Mouse (Mus musculus) CH12.LX (cell line): ENCODE data around the gene Drg2. TPM values are rescaled to one million over a fixed set of nuclear protein-coding genes. Genes with fewer than 3 reads are reported as not detected.

ENCODE experiments used
- DNase-seq: peaks from one replicate; pipeline ENCODE4 v3.0.0-alpha.2; 2013; ENCODE audit errors: extremely low read depth
- H3K27ac ChIP-seq: 2 replicates; pipeline ENCODE4 v1.5.1; 2012; ENCODE audit warnings: low read depth, mild to moderate bottlenecking, control low read depth, moderate library complexity; ENCODE audit not compliant: insufficient read depth
- H3K27me3 ChIP-seq: replicated peaks from 2 replicates; pipeline ENCODE3; 2012; ENCODE audit warnings: inconsistent platforms
- H3K36me3 ChIP-seq, 2 experiments: replicated peaks in 1 of 2; 2 replicates each; pipeline versions ENCODE3 to v1.6.1; 2012; ENCODE audit warnings: inconsistent platforms in 1 of 2, low read length in 1 of 2, mild to moderate bottlenecking in 1 of 2, mixed read lengths in 1 of 2, moderate library complexity in 1 of 2; ENCODE audit not compliant: control insufficient read depth in 1 of 2, insufficient read depth in 1 of 2
- H3K4me1 ChIP-seq, 2 experiments: 2 replicates each; pipeline ENCODE4 v1.6.1; 2012; ENCODE audit warnings: inconsistent platforms in 1 of 2, moderate library complexity in 1 of 2; ENCODE audit not compliant: insufficient read depth in 2 of 2, control insufficient read depth in 1 of 2
- H3K4me2 ChIP-seq: 2 replicates; pipeline ENCODE4 v1.6.1; 2012; ENCODE audit warnings: low read depth, mild to moderate bottlenecking, control low read depth; ENCODE audit not compliant: poor library complexity, insufficient read depth, severe bottlenecking
- H3K4me3 ChIP-seq, 3 experiments: fragments of 150-350 bp in 1 of 3; sonication (generic) in 1 of 3; replicated peaks in 1 of 3; 2 replicates each; pipeline versions ENCODE3 to v1.5.1; 2011 to 2012; ENCODE audit warnings: low read depth in 2 of 3, low read length in 2 of 3, mild to moderate bottlenecking in 2 of 3, moderate library complexity in 2 of 3, control low read depth in 1 of 3, improper control_type of control experiment in 1 of 3, inconsistent platforms in 1 of 3, mixed read lengths in 1 of 3; ENCODE audit not compliant: poor library complexity in 1 of 3
- H3K79me2 ChIP-seq: replicated peaks from 2 replicates; pipeline ENCODE4 v1.6.1; 2012; ENCODE audit warnings: mild to moderate bottlenecking, moderate library complexity; ENCODE audit not compliant: control insufficient read depth, poor library complexity, insufficient read depth, severe bottlenecking; ENCODE audit errors: extremely low read depth
- H3K9ac ChIP-seq: 2 replicates; pipeline ENCODE4 v1.6.1; 2012; ENCODE audit warnings: low read depth, mild to moderate bottlenecking, control low read depth, moderate library complexity; ENCODE audit not compliant: insufficient read depth
- H3K9me3 ChIP-seq: replicated peaks from 2 replicates; pipeline ENCODE3; 2012; ENCODE audit warnings: low read length, inconsistent platforms, mixed read lengths
- BHLHE40 ChIP-seq: IDR thresholded peaks from 2 replicates; pipeline ENCODE4 v1.6.1; 2011; ENCODE audit warnings: mild to moderate bottlenecking, low read depth, low read length, improper control_type of control experiment
- CHD2 ChIP-seq: IDR thresholded peaks from 2 replicates; pipeline ENCODE4 v1.6.1; 2011; ENCODE audit warnings: low read length, improper control_type of control experiment
- CTCF ChIP-seq, 2 experiments: IDR thresholded peaks in 1 of 2; conservative IDR thresholded peaks in 1 of 2; 2 replicates each; pipeline ENCODE4 v1.5.1; 2011 to 2012; ENCODE audit warnings: low read depth in 2 of 2, low read length in 2 of 2, improper control_type of control experiment in 1 of 2, inconsistent platforms in 1 of 2, mild to moderate bottlenecking in 1 of 2, moderate library complexity in 1 of 2
- E2F4 ChIP-seq: IDR thresholded peaks from 2 replicates; pipeline ENCODE4 v1.6.1; 2011; ENCODE audit warnings: low read depth, low read length, improper control_type of control experiment; ENCODE audit not compliant: insufficient replicate concordance
- EP300 ChIP-seq: IDR thresholded peaks from 2 replicates; pipeline ENCODE4 v1.6.1; 2011; ENCODE audit warnings: low read length, improper control_type of control experiment
- ETS1 ChIP-seq: conservative IDR thresholded peaks from 2 replicates; pipeline ENCODE4 v1.6.1; 2012; ENCODE audit warnings: low read depth, mild to moderate bottlenecking, inconsistent platforms, low read length, improper control_type of control experiment, moderate library complexity
- GABPA ChIP-seq: IDR thresholded peaks from 2 replicates; pipeline ENCODE4 v1.6.1; 2012; ENCODE audit warnings: low read depth, low read length, improper control_type of control experiment, inconsistent platforms; ENCODE audit not compliant: insufficient replicate concordance
- IRF4 ChIP-seq: IDR thresholded peaks from 2 replicates; pipeline ENCODE4 v1.6.1; 2014; ENCODE audit warnings: low read depth, mild to moderate bottlenecking, inconsistent platforms, low read length, improper control_type of control experiment
- JUN ChIP-seq: IDR thresholded peaks from 2 replicates; pipeline ENCODE4 v1.6.1; 2011; ENCODE audit warnings: low read depth, mild to moderate bottlenecking, low read length, improper control_type of control experiment, moderate library complexity; ENCODE audit not compliant: insufficient read depth
- MAFK ChIP-seq: IDR thresholded peaks from 2 replicates; pipeline ENCODE4 v1.6.1; 2011; ENCODE audit warnings: low read length, improper control_type of control experiment; ENCODE audit not compliant: insufficient replicate concordance
- MAX ChIP-seq: IDR thresholded peaks from 2 replicates; pipeline ENCODE4 v1.6.1; 2011; ENCODE audit warnings: low read length, improper control_type of control experiment
- MXI1 ChIP-seq: IDR thresholded peaks from 2 replicates; pipeline ENCODE4 v1.6.1; 2011; ENCODE audit warnings: mild to moderate bottlenecking, low read depth, low read length, improper control_type of control experiment
- NELFE ChIP-seq: IDR thresholded peaks from 2 replicates; pipeline ENCODE4 v1.6.1; 2011; ENCODE audit warnings: low read depth, low read length, improper control_type of control experiment
- NRF1 ChIP-seq: IDR thresholded peaks from 2 replicates; pipeline ENCODE4 v1.6.1; 2014; ENCODE audit warnings: low read depth, mild to moderate bottlenecking, inconsistent platforms, low read length, improper control_type of control experiment, moderate library complexity
- PAX5 ChIP-seq: IDR thresholded peaks from 2 replicates; pipeline ENCODE4 v1.6.1; 2012; ENCODE audit warnings: low read length, inconsistent platforms, mixed read lengths
- POLR2AphosphoS2 ChIP-seq: IDR thresholded peaks from 2 replicates; pipeline ENCODE4 v1.6.1; 2011; ENCODE audit warnings: low read depth, low read length, improper control_type of control experiment
- RAD21 ChIP-seq: IDR thresholded peaks from 2 replicates; pipeline ENCODE4 v1.6.1; 2011; ENCODE audit warnings: low read depth, mild to moderate bottlenecking, low read length, improper control_type of control experiment, moderate library complexity
- SIN3A ChIP-seq: IDR thresholded peaks from 2 replicates; pipeline ENCODE4 v1.6.1; 2012; ENCODE audit warnings: low read length, improper control_type of control experiment, inconsistent platforms
- TBP ChIP-seq: conservative IDR thresholded peaks from 2 replicates; pipeline ENCODE4 v1.6.1; 2011; ENCODE audit warnings: low read depth, low read length, improper control_type of control experiment
- USF1 ChIP-seq: IDR thresholded peaks from 2 replicates; pipeline ENCODE4 v1.6.1; 2014; ENCODE audit warnings: low read depth, mild to moderate bottlenecking, inconsistent platforms, low read length, improper control_type of control experiment
- USF2 ChIP-seq: conservative IDR thresholded peaks from 2 replicates; pipeline ENCODE4 v1.6.1; 2011; ENCODE audit warnings: low read depth, low read length, improper control_type of control experiment
- ZMIZ1 ChIP-seq: IDR thresholded peaks from 2 replicates; pipeline ENCODE4 v1.6.1; 2012; ENCODE audit warnings: low read depth, mild to moderate bottlenecking, inconsistent platforms, low read length, improper control_type of control experiment
- dilution Hi-C: fragments of 300-500 bp; cut with MboI; formaldehyde crosslinking; loops from 2 replicates; pipeline ENCODE4 v1.14.3; 2020; ENCODE audit warnings: low sequenced_read_pairs; ENCODE audit not compliant: extremely low pct_unique_long_range_greater_than_20kb, extremely low pct_ligation_motif_present
- in situ Hi-C: fragments of 300-500 bp; cut with MboI; formaldehyde crosslinking; loops from 3 replicates; pipeline ENCODE4 v1.14.3; 2019; ENCODE audit warnings: low sequenced_read_pairs, low pct_ligation_motif_present, low pct_unique_long_range_greater_than_20kb, mixed read lengths
- polyA plus RNA-seq: library from polyadenylated mRNA; unstranded; fragments of >175 nt; gene quantifications from 2 replicates; pipeline ENCODE4 v1.2.1, GENCODE M21; 2012; ENCODE audit warnings: low read depth; ENCODE audit not compliant: insufficient read length
- total RNA-seq, 2 experiments: library from RNA; depleted of rRNA; stranded (reverse); fragments of 300-350 nt in 1 of 2; fragments of >200 nt in 1 of 2; gene quantifications; 2 replicates each; pipeline ENCODE4 v1.2.3; 2012 to 2014

Gene Drg2
- total and polyA plus RNA-seq, 3 experiments = 115 to 155 (median 135) TPM

DNA sequence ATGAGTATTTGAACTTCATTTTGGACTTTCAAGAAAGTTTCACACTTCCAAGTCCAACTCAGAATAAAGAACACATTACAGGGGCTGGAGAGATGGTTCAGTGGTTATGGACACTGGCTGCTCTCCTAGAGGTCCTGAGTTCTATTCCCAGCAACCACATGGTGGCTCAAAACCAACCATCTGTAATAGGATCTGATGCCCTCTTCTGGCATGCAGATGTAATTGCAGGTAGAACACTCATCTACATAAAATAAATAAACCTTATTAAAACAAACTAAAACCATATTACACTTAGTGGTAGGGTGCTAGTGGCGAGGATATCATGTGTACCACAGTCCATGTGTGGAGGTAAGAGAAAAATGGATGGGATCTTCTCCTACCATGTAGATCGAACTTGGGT is 58.1 kb downstream of the Drg2 start:
- H3K27ac ChIP-seq = no peak overlapping the region
- TF ChIP-seq RAD21 (peak; percentile 6), CTCF (conservative IDR thresholded peaks at IDR 0.05 in 1 of 2, IDR thresholded peaks at IDR 0.05 in 1 of 2; ENCODE audit: low read depth in 2 of 2, low read length in 2 of 2) (peak; percentile 44 to 62; a peak in 3 of 4 replicates), BHLHE40 (no peak), CHD2 (no peak)
- peak; percentile 11 for DNase-seq
- H3K9me3 ChIP-seq = peaks cover 3% of the 10 kb centered on the region
- peaks cover 58% of the 10 kb centered on the region for H3K27me3 ChIP-seq
- no peak overlapping the region for H3K9ac ChIP-seq
- no peaks in the 10 kb centered on the region for H3K79me2 ChIP-seq
- dilution Hi-C loops (no loop called here), in situ Hi-C loops (no loop called here)
- no peak overlapping the region for H3K4me3 ChIP-seq
- no peaks in the 10 kb centered on the region for H3K36me3 ChIP-seq
- no peaks in the 10 kb centered on the region for H3K4me1 ChIP-seq
- no peak overlapping the region for H3K4me2 ChIP-seq

DNA sequence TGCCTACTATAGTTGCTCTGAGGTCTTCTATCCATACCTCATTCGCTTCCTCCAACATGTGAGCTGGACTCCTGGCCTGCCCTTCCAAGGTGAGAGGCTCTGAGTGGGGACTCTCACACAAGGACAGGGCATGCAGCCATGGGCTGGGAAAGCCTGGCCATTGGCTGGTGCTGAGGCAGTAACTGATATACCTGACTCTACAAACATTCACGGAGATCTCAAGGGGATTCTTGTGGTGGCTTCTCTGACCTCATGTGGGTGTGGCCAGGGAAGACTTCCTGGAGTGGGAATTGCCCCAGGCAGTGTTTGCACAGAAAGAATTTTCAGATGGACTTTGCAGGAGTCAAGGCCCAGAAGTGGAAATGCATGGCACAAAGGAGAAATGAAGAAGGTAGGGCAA is 60.5 kb downstream of the Drg2 start:
- H3K27me3 ChIP-seq = peaks cover 40% of the 10 kb centered on the region
- no peak for DNase-seq
- H3K4me3 ChIP-seq = no peak overlapping the region
- no peaks in the 10 kb centered on the region for H3K79me2 ChIP-seq
- H3K9me3 ChIP-seq = peaks cover 4% of the 10 kb centered on the region
- TF ChIP-seq MAFK (no peak), ETS1 (no peak), MXI1 (no peak), MAX (no peak), USF2 (no peak), GABPA (no peak), NRF1 (no peak), E2F4 (no peak), ZMIZ1 (no peak), EP300 (no peak), CTCF (conservative IDR thresholded peaks at IDR 0.05 in 1 of 2, IDR thresholded peaks at IDR 0.05 in 1 of 2; ENCODE audit: low read depth in 2 of 2, low read length in 2 of 2) (no peak), NELFE (no peak), SIN3A (no peak), PAX5 (no peak), USF1 (no peak), POLR2AphosphoS2 (no peak), JUN (no peak), TBP (no peak), IRF4 (no peak)
- TF ChIP-seq, all 38 proteins: peak for 0
- dilution Hi-C loops = no loop called here
- no peak overlapping the region for H3K27ac ChIP-seq
- H3K36me3 ChIP-seq = no peaks in the 10 kb centered on the region
- H3K9ac ChIP-seq = no peak overlapping the region
- H3K4me1 ChIP-seq = no peaks in the 10 kb centered on the region
- H3K4me2 ChIP-seq = no peak overlapping the region
- in situ Hi-C loops = no loop called here
